Mouse (Mus musculus) MEL (cell line): ENCODE data around the gene Ubfd1. TPM values are rescaled to one million over a fixed set of nuclear protein-coding genes. Genes with fewer than 3 reads are reported as not detected.

ENCODE experiments used
- DNase-seq: peaks from one replicate; pipeline ENCODE4 v3.0.0; 2011; ENCODE audit warnings: low read depth, low spot score
- H3K27ac ChIP-seq: 2 replicates; pipeline ENCODE4 v1.5.1; 2012; ENCODE audit warnings: low read depth, mild to moderate bottlenecking, control low read depth, low read length, moderate library complexity; ENCODE audit not compliant: control insufficient read depth
- H3K27me3 ChIP-seq, 2 experiments: fragments of 150-350 bp in 1 of 2; sonication (generic) in 1 of 2; 2 replicates each; pipeline ENCODE4 v1.6.1; 2012; ENCODE audit warnings: low read length in 2 of 2, mild to moderate bottlenecking in 2 of 2, improper control_type of control experiment in 1 of 2, moderate library complexity in 1 of 2; ENCODE audit not compliant: insufficient read depth in 2 of 2, control insufficient read depth in 1 of 2
- H3K36me3 ChIP-seq, 2 experiments: 2 replicates each; pipeline ENCODE4 v1.6.1; 2012 to 2014; ENCODE audit warnings: low read length in 2 of 2, improper control_type of control experiment in 1 of 2, inconsistent platforms in 1 of 2, mild to moderate bottlenecking in 1 of 2; ENCODE audit not compliant: insufficient read depth in 2 of 2, control insufficient read depth in 1 of 2
- H3K4me1 ChIP-seq, 2 experiments: fragments of 150-350 bp in 1 of 2; sonication (generic) in 1 of 2; 2 replicates each; pipeline ENCODE4 v1.6.1; 2012; ENCODE audit warnings: low read length in 2 of 2, improper control_type of control experiment in 1 of 2, mild to moderate bottlenecking in 1 of 2; ENCODE audit not compliant: insufficient read depth in 2 of 2, control insufficient read depth in 1 of 2
- H3K4me3 ChIP-seq, 2 experiments: fragments of 150-350 bp in 1 of 2; sonication (generic) in 1 of 2; 2 replicates each; pipeline ENCODE4 v1.5.1; 2012; ENCODE audit warnings: low read depth in 2 of 2, low read length in 2 of 2, mild to moderate bottlenecking in 2 of 2, moderate library complexity in 2 of 2, control low read depth in 1 of 2, improper control_type of control experiment in 1 of 2; ENCODE audit not compliant: control insufficient read depth in 1 of 2, insufficient read depth in 1 of 2
- H3K79me2 ChIP-seq: 2 replicates; pipeline ENCODE4 v1.6.1; 2012; ENCODE audit warnings: mild to moderate bottlenecking, low read length, moderate library complexity; ENCODE audit not compliant: control insufficient read depth, poor library complexity, insufficient read depth
- H3K9ac ChIP-seq: 2 replicates; pipeline ENCODE4 v1.6.1; 2012; ENCODE audit warnings: low read depth, mild to moderate bottlenecking, control low read depth, low read length, moderate library complexity; ENCODE audit not compliant: control insufficient read depth, poor library complexity, severe bottlenecking
- H3K9me3 ChIP-seq: fragments of 150-350 bp; sonication (generic); replicated peaks from 2 replicates; pipeline ENCODE4 v1.6.1; 2012; ENCODE audit warnings: mild to moderate bottlenecking, low read length, improper control_type of control experiment, moderate library complexity; ENCODE audit not compliant: insufficient read depth
- EP300 ChIP-seq, 2 experiments: IDR thresholded peaks; 2 replicates each; pipeline ENCODE4 v1.6.1; 2011; ENCODE audit warnings: improper control_type of control experiment in 2 of 2, low read length in 2 of 2, low read depth in 1 of 2, mild to moderate bottlenecking in 1 of 2
- ETS1 ChIP-seq: IDR thresholded peaks from 2 replicates; pipeline ENCODE4 v1.6.1; 2012; ENCODE audit warnings: low read depth, mild to moderate bottlenecking, inconsistent platforms, low read length, improper control_type of control experiment, moderate library complexity
- GABPA ChIP-seq: IDR thresholded peaks from 2 replicates; pipeline ENCODE4 v1.6.1; 2012; ENCODE audit warnings: low read depth, mild to moderate bottlenecking, inconsistent platforms, low read length, improper control_type of control experiment, moderate library complexity
- GATA1 ChIP-seq: IDR thresholded peaks from 2 replicates; pipeline ENCODE4 v1.6.1; 2011; ENCODE audit warnings: low read depth, low read length, improper control_type of control experiment
- MAFK ChIP-seq: IDR thresholded peaks from 2 replicates; pipeline ENCODE4 v1.6.1; 2011; ENCODE audit warnings: low read depth, mild to moderate bottlenecking, low read length, improper control_type of control experiment, borderline replicate concordance
- MXI1 ChIP-seq: IDR thresholded peaks from 2 replicates; pipeline ENCODE4 v1.6.1; 2011; ENCODE audit warnings: mild to moderate bottlenecking, low read depth, low read length, improper control_type of control experiment
- NRF1 ChIP-seq: IDR thresholded peaks from 2 replicates; pipeline ENCODE4 v1.6.1; 2014; ENCODE audit warnings: low read depth, mild to moderate bottlenecking, inconsistent platforms, low read length, improper control_type of control experiment, moderate library complexity; ENCODE audit not compliant: poor library complexity, insufficient read depth, severe bottlenecking
- POLR2A ChIP-seq, 2 experiments: IDR thresholded peaks; 2 replicates each; pipeline ENCODE4 v1.6.1; 2011 to 2012; ENCODE audit warnings: low read length in 2 of 2, mild to moderate bottlenecking in 2 of 2, control low read depth in 1 of 2, improper control_type of control experiment in 1 of 2, low read depth in 1 of 2, moderate library complexity in 1 of 2; ENCODE audit not compliant: control insufficient read depth in 1 of 2, insufficient read depth in 1 of 2, poor library complexity in 1 of 2
- RAD21 ChIP-seq: IDR thresholded peaks from 2 replicates; pipeline ENCODE4 v1.6.1; 2011; ENCODE audit warnings: mild to moderate bottlenecking, low read depth, low read length, improper control_type of control experiment
- RCOR1 ChIP-seq: IDR thresholded peaks from 2 replicates; pipeline ENCODE4 v1.6.1; 2012; ENCODE audit warnings: low read depth, mild to moderate bottlenecking, inconsistent platforms, low read length, improper control_type of control experiment
- SIN3A ChIP-seq: IDR thresholded peaks from 2 replicates; pipeline ENCODE4 v1.6.1; 2012; ENCODE audit warnings: low read length, improper control_type of control experiment, inconsistent platforms
- SMC3 ChIP-seq: IDR thresholded peaks from 2 replicates; pipeline ENCODE4 v1.6.1; 2011; ENCODE audit warnings: low read depth, low read length, improper control_type of control experiment
- TAL1 ChIP-seq: IDR thresholded peaks from 2 replicates; pipeline ENCODE4 v1.6.1; 2012; ENCODE audit warnings: mild to moderate bottlenecking, inconsistent platforms, low read length, moderate library complexity, mixed read lengths
- TBP ChIP-seq: IDR thresholded peaks from 2 replicates; pipeline ENCODE4 v1.8.0; 2011; ENCODE audit warnings: low read depth, low read length, improper control_type of control experiment
- TCF12 ChIP-seq: IDR thresholded peaks from 2 replicates; pipeline ENCODE4 v1.6.1; 2014; ENCODE audit warnings: low read depth, mild to moderate bottlenecking, inconsistent platforms, low read length, improper control_type of control experiment, moderate library complexity
- UBTF ChIP-seq: IDR thresholded peaks from 2 replicates; pipeline ENCODE4 v1.6.1; 2012; ENCODE audit warnings: low read depth, mild to moderate bottlenecking, inconsistent platforms, low read length, improper control_type of control experiment, moderate library complexity, borderline replicate concordance; ENCODE audit not compliant: insufficient read depth
- USF2 ChIP-seq, 2 experiments: IDR thresholded peaks; 2 replicates each; pipeline ENCODE4 v1.6.1; 2011 to 2012; ENCODE audit warnings: improper control_type of control experiment in 2 of 2, low read length in 2 of 2, borderline replicate concordance in 1 of 2, inconsistent platforms in 1 of 2, low read depth in 1 of 2, mild to moderate bottlenecking in 1 of 2; ENCODE audit not compliant: insufficient read depth in 1 of 2
- ZMIZ1 ChIP-seq: IDR thresholded peaks from 2 replicates; pipeline ENCODE4 v1.6.1; 2012; ENCODE audit warnings: low read depth, mild to moderate bottlenecking, inconsistent platforms, low read length, improper control_type of control experiment, moderate library complexity
- polyA plus RNA-seq, 2 experiments: library from polyadenylated mRNA; stranded (reverse) in 1 of 2; unstranded in 1 of 2; fragments of >175 nt in 1 of 2; fragments of >200 nt in 1 of 2; gene quantifications; 2 replicates each; pipeline versions ENCODE4 v1.2.1 to v1.2.4; 2012; ENCODE audit warnings: low replicate concordance in 2 of 2, low read depth in 1 of 2; ENCODE audit not compliant: insufficient read length in 2 of 2, insufficient read depth in 1 of 2, missing spikeins in 1 of 2
- total RNA-seq: library from RNA; depleted of rRNA; stranded (reverse); fragments of 300-350 nt; gene quantifications from 2 replicates; pipeline ENCODE4 v1.2.3, GENCODE M21; 2012

Ubfd1 gene
- total and polyA plus RNA-seq, 3 experiments = 31.2 to 33.8 TPM; not detected in 1

DNA sequence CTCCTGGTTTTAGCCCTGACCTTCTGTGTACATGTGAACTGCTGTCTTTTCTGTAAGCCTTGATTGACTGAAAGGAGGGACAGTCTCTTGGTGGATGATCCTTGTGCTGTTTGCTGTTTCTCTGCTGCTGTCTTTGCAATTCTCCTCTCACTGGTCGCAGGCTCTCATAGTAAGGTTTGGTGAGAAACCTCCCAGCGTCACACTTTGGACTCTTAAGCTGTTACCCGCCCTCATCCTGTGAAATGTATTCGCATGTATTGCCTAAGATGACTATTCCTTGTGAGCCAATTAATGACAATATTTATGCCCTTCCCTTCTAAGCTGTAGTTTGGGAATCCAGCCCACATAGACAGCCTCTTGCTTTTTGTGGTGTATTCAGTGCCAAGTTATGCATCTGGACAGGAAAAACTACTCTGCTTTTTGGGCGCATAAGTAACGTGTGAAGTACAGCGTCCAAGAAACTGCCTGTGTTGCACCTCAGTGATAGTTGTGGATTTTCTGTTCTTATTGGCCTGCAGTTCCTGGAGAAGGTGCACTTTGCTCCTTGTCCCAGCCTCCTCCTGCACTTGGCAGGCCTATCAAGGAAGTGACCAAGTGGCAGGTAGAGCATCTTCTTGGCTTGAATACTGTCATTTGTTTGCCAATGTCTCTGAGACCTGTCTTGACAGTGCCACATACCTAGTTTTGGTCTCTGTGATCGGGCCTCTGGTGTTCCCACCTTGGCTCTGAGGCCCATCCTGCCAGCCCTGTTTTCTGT, 13.0 kb downstream of the Ubfd1 start:
- Histone ChIP-seq H3K4me3 (no peak overlapping the region), H3K36me3 (peaks cover 0 to 12% of the 10 kb centered on the region in 2 experiments; a peak in 2 of 4 replicates), H3K79me2 (no peaks in the 10 kb centered on the region), H3K4me1 (no peaks in the 10 kb centered on the region), H3K9me3 (no peaks in the 10 kb centered on the region), H3K27ac (no peak overlapping the region), H3K27me3 (no peaks in the 10 kb centered on the region), H3K9ac (no peak overlapping the region)
- TF ChIP-seq ZMIZ1 (no peak), TCF12 (no peak), ETS1 (no peak), USF2 (IDR thresholded peaks at IDR 0.05; ENCODE audit: borderline replicate concordance in 1 of 2, insufficient read depth in 1 of 2, low read depth in 1 of 2, low read length in 2 of 2) (no peak), EP300 (IDR thresholded peaks at IDR 0.05; ENCODE audit: low read depth in 1 of 2, low read length in 2 of 2) (no peak), POLR2A (IDR thresholded peaks at IDR 0.05; ENCODE audit: control insufficient read depth in 1 of 2, insufficient read depth in 1 of 2, low read depth in 1 of 2, low read length in 2 of 2, poor library complexity in 1 of 2) (no peak), SIN3A (no peak), GABPA (no peak), MAFK (no peak), TAL1 (no peak), UBTF (no peak), GATA1 (no peak), SMC3 (no peak), RCOR1 (no peak), TBP (no peak)
- no peak for DNase-seq

- no peak for DNase-seq
These were observed 14.1 kb downstream of the Ubfd1 start for GRCm38 (mm10) chr7:122081071-122081470.

More at GRCm38 (mm10) chr7:122081071-122081470, 14.1 kb downstream of the Ubfd1 start:
- Histone ChIP-seq H3K27me3 (no peaks in the 10 kb centered on the region), H3K36me3 (peaks cover 0 to 11% of the 10 kb centered on the region in 2 experiments; a peak in 2 of 4 replicates), H3K79me2 (no peaks in the 10 kb centered on the region), H3K4me3 (no peak overlapping the region), H3K9ac (no peak overlapping the region), H3K9me3 (no peaks in the 10 kb centered on the region), H3K27ac (no peak overlapping the region), H3K4me1 (no peaks in the 10 kb centered on the region)
- TF ChIP-seq RAD21 (no peak), TAL1 (no peak), MXI1 (no peak), NRF1 (no peak)
